Mouse (Mus musculus): ENCODE results near the gene Znfx1.

DNA sequence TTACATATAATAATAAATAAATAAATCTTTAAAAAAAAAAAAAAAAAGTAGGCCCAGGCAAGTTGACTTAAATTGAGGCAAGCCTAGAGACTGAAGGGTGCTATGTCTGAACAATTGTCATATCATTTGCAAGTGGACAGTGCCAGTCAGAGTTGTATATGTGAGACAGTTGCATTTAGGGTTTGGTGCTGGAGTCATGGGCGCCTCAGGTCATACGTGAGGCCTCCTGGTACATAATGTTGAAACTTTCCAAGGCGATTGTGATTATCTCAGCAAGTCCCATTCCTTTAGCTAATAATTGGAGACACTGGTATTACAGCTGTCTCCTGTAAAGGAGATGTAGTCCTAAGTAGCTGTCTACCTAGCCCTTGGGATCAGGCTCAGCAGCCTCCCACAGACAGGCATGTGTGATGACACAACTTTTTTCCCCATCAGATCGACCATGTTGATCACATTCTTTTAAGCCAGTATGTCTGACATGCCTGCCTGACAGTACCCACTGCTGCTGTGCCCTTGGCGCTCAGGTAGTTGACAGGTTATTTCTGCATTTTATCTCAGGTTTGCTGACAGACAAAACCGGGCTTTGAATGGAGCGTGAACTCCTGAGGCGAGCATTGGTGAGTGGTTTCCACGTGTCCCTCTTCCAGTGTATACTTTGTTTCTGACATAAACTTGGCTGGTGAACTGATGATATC is 1.9 kb upstream of the Znfx1 start:
- no peak for TF ChIP-seq CTCF (IDR thresholded peaks at IDR 0.05; ENCODE audit: low read depth, low read length)
- TF ChIP-seq EP300 (IDR thresholded peaks at IDR 0.05; ENCODE audit: insufficient read depth, low read depth, low read length): no peak

All from ES-Bruce4 (cell line).